Mouse (Mus musculus) layer of hippocampus, adult 2 months (tissue): Measurements from ENCODE around the gene Cdh4. TPM values are rescaled to one million over a fixed set of nuclear protein-coding genes. Genes with fewer than 3 reads are reported as not detected.

Experiments used
- DNase-seq, 2 experiments: peaks; one replicate each; pipeline ENCODE4 v3.0.0; 2022; ENCODE audit warnings: low spot score in 2 of 2
- H3K27ac ChIP-seq: fragments of 200-600 bp; 2 replicates; pipeline ENCODE4 v1.8.1; 2022
- H3K4me3 ChIP-seq: fragments of 200-600 bp; 2 replicates; pipeline ENCODE4 v1.8.1; 2022; ENCODE audit warnings: mild to moderate bottlenecking
- CTCF ChIP-seq: fragments of 200-600 bp; conservative IDR thresholded peaks from 2 replicates; pipeline ENCODE4 v1.8.1; 2022; ENCODE audit warnings: antibody characterized with exemption, mild to moderate bottlenecking, moderate library complexity
- total RNA-seq, 2 experiments: library from RNA; stranded (reverse); gene quantifications; 2 replicates each; pipeline ENCODE4 v1.2.3; 2021

Cdh4 gene
- total RNA-seq, 2 experiments from 2014 or later = 8.5 to 12.4 TPM

- H3K4me3 ChIP-seq = no peak overlapping the region
- DNase-seq = peak in 1 of 2 experiments; percentile 51
- no peak for TF ChIP-seq CTCF
- no peak overlapping the region for H3K27ac ChIP-seq
Observed at GRCm38 (mm10) chr2:179837186-179837585, 395.0 kb downstream of the Cdh4 start.

GRCm38 (mm10) chr2:179838036-179838435 is 395.8 kb downstream of the Cdh4 start:
- H3K27ac ChIP-seq = no peak overlapping the region
- no peak for DNase-seq
- TF ChIP-seq CTCF = no peak
- no peak overlapping the region for H3K4me3 ChIP-seq

DNA sequence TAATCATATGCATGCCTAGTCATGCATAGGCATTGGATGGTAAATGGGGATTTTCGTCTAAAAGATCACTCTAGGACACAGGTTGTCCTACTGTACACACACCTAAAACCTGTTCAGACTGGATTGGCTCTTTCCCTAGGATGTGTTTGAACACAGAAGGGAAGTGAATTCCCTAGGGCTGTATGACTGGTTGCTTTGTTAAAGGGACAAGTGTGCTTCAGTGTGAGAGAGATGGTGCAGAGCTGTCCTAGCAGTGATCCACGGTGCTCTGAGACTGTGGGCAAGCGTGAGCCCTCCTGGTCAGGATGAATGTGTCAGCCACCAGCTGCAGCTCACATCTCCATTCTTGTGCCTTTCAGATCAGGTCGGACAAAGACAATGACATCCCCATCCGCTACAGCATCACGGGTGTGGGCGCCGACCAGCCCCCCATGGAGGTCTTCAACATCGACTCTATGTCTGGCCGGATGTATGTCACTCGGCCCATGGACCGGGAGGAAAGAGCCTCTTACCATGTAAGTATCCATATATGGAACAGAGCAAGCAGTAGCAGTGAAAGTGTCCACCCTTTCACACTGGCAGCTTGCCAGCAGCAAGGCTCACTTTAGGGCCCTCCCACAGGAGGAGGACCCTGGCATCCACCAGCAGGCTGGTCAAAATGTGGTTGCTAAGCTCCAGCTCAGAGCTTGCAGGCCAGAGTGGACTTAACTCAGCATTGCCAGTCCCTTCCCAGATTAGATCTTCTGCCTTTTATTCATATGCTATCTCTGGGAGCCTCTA is 400.6 kb downstream of the Cdh4 start:
- H3K27ac ChIP-seq = no peak overlapping the region
- DNase-seq = no peak
- no peak for TF ChIP-seq CTCF
- no peak overlapping the region for H3K4me3 ChIP-seq

GRCm38 (mm10) chr2:179849732-179850131 is 407.5 kb downstream of the Cdh4 start:
- no peak overlapping the region for H3K27ac ChIP-seq
- H3K4me3 ChIP-seq = no peak overlapping the region
- TF ChIP-seq CTCF = no peak
- no peak for DNase-seq

DNA sequence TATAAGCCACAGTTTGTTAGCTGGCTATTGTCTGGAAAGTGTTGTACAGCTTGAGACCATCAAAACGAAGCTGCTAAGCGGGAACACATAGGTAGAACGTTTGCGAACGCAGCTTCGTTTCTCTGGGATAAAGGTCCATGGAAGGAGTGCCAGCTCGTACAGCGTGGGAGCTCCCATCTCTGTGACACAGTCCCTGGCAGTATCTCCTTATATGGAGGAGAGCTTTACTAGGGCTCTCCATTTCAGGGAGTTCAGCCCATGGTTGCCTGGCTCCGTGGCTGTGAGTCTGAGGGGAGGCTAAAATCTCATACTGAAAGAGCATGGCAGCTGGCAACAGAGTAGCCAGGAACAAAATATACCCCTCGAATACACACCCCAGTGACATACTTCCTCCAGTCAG is 409.9 kb downstream of the Cdh4 start:
- no peak for TF ChIP-seq CTCF
- no peak for DNase-seq
- Histone ChIP-seq H3K4me3 (no peak overlapping the region), H3K27ac (no peak overlapping the region)

GRCm38 (mm10) chr2:179852862-179853261 is 410.6 kb downstream of the Cdh4 start:
- TF ChIP-seq CTCF = no peak
- DNase-seq = peak; percentile 29 to 41

GRCm38 (mm10) chr2:179853892-179854291 is 411.7 kb downstream of the Cdh4 start:
- H3K4me3 ChIP-seq = no peak overlapping the region
- no peak for TF ChIP-seq CTCF
- DNase-seq = no peak
- no peak overlapping the region for H3K27ac ChIP-seq

More at GRCm38 (mm10) chr2:179852862-179853261, 410.6 kb downstream of the Cdh4 start:
- H3K27ac ChIP-seq = no peak overlapping the region
- H3K4me3 ChIP-seq = no peak overlapping the region

- no peak for TF ChIP-seq CTCF
- DNase-seq = no peak
- H3K4me3 ChIP-seq = no peak overlapping the region
- H3K27ac ChIP-seq = no peak overlapping the region
Observed at GRCm38 (mm10) chr2:179857086-179857485, 414.9 kb downstream of the Cdh4 start.

DNA sequence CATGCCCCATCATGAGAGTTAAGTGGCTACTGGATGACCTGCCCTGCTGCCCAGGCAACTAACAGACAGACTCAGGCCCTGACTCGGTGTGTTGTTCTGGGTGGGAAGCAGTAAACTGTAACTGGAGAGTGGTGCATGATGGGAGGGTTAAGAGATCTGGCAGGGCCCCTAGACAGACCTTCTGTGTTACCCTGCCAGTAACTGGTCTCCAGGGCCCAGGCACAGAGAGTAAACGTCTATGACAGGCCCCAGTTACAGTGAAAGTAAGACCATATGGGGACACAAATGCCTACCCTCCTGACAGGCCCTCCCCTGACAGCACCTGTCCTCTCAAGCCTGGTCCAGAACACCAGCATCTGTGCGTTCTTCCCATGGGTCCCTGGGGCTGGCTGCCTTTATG is 420.4 kb downstream of the Cdh4 start:
- Histone ChIP-seq H3K4me3 (no peak overlapping the region), H3K27ac (no peak overlapping the region)
- TF ChIP-seq CTCF = no peak
- no peak for DNase-seq

GRCm38 (mm10) chr2:179863266-179863665 is 421.0 kb downstream of the Cdh4 start:
- no peak overlapping the region for H3K4me3 ChIP-seq
- DNase-seq = no peak
- H3K27ac ChIP-seq = no peak overlapping the region
- peak; percentile 80 for TF ChIP-seq CTCF

GRCm38 (mm10) chr2:179865097-179865496 is 422.9 kb downstream of the Cdh4 start:
- no peak overlapping the region for H3K4me3 ChIP-seq
- H3K27ac ChIP-seq = no peak overlapping the region
- peak; percentile 59 for TF ChIP-seq CTCF
- DNase-seq = no peak

- no peak for TF ChIP-seq CTCF
- DNase-seq = no peak
- no peak overlapping the region for H3K27ac ChIP-seq
- H3K4me3 ChIP-seq = no peak overlapping the region
Observed at GRCm38 (mm10) chr2:179867669-179868068, 425.4 kb downstream of the Cdh4 start.

DNA sequence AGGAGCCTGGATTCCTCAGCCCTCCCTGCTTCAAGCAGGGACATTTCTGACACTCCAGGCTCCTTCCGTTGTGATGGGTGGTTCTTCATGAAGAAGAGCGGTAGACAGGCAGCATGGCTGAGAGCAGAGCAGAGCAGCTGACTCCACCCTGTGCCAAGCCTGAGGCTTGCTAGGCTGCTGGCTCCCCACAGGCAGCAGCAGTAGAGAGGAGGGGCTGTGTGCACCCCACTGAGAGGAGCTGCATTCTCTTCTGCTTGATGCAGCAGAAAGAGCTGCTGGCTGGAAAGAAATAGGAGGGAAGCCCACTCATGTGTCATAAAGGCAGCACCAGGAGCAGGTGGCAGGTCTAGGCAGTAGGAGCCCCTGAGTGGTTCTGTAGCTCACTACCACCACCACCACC is 427.6 kb downstream of the Cdh4 start:
- peak; percentile 33 to 49 for DNase-seq

DNA sequence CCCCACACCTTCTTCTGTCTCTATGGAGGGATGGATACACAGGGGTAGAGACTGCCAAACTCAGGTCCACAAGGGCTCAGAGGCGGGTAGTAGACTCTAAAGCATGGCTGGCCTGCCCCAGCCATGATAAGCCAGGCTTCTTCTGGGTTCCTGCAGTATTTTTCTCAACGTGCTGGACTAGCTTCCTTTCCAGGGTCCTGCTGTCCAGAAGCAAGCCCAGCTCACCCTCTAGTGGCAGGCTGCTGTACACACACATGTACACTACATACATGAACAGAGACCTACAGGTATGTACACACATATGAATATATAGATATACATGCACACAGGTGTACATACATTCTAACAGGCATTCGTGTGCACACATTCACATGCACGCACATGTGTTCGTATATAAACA is 430.5 kb downstream of the Cdh4 start:
- DNase-seq = no peak
- peak; percentile 67 for TF ChIP-seq CTCF
- no peak overlapping the region for H3K4me3 ChIP-seq
- no peak overlapping the region for H3K27ac ChIP-seq

More for the DNA sequence above, 427.6 kb downstream of the Cdh4 start:
- Histone ChIP-seq H3K4me3 (no peak overlapping the region), H3K27ac (no peak overlapping the region)
- TF ChIP-seq CTCF = no peak

DNA sequence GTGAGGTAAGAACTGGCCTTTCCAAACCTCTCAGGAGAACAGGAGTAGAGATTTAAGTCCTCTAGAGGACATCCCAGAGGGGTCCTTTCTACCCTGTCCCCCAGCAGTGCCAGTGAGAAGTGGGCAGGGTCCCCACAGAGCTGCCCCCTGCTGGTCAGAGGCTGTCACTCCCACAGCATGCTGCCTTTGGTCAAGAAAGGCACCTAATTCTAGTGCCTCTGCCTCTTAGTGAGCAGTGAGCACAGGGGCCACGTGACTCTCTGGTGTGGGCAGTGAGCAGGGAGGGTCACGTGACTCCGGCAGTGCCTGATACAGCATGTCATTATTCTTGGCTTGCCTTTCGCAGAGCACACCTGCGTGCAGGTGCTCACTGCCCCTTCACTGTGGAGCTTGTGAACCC is 431.1 kb downstream of the Cdh4 start:
- peak in 1 of 2 experiments; percentile 21 for DNase-seq
- TF ChIP-seq CTCF = peak; percentile 74
- Histone ChIP-seq H3K27ac (no peak overlapping the region), H3K4me3 (no peak overlapping the region)
